Mouse (Mus musculus): ENCODE measurements around the gene Gm8332. TPM values are rescaled to one million over a fixed set of nuclear protein-coding genes. Genes with fewer than 3 reads are reported as not detected.

Gene Gm8332
- not detected for total RNA-seq (2023)

DNA sequence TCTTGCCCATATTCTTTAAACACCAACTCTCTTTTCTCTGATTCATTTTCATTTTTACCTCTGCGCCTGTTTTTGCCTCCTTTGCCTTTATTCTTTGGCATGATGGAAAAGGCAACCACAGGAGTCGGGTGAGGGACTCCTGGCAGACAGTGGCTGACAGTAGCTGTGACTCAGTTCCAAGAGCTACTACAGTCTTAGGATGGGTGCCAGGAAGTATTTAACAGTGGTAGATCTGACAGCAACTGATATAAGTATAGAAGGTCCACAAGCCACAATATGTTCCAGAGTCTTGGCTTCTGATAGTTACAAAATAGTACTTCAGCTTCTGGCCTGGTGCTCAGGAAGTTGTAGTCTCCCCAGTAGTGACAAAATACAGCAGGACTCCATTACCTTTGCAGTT lies at the start of gene Gm8332:
Gene Gm8332, minus strand, starts transcription at position 101 of the 400 bp plus-strand sequence.

GRCm38 (mm10) chr12:88274400-88274799 lies 24.5 kb upstream of the Gm8332 start, which contains the start of gene Gm5662:
Gene Gm5662, minus strand, starts transcription at chr12:88274500.

Other genes with a start within 250 kb of the Gm8332 start
- gene Gm2075, start 238.3 kb downstream of the Gm8332 start, total RNA-seq (2023), result not detected
- gene Gm6803, start 231.3 kb downstream of the Gm8332 start, total RNA-seq (2023), result not detected
- not detected for gene Gm2056, start 223.1 kb downstream of the Gm8332 start, total RNA-seq (2023)
- not detected for gene Gm16368, start 166.4 kb downstream of the Gm8332 start, total RNA-seq (2023)
- not detected for gene Gm10436, start 68.0 kb downstream of the Gm8332 start, total RNA-seq (2023)
- gene Gm5662, start 24.4 kb upstream of the Gm8332 start, total RNA-seq (2023), result not detected
- gene Gm5039, start 73.9 kb upstream of the Gm8332 start, total RNA-seq (2023), result not detected
- 13.1 TPM for gene Adck1, start 110.5 kb upstream of the Gm8332 start, total RNA-seq (2023)

Measured in CD4-positive naive resting alpha-beta T cell, adult 57 days (primary cell).